Mouse (Mus musculus) megakaryocyte-erythroid progenitor cell, adult 5-6 weeks (primary cell): ENCODE results near the gene Nr1d1. TPM values are rescaled to one million over a fixed set of nuclear protein-coding genes. Genes with fewer than 3 reads are reported as not detected.
A peak's percentile ranks its signal among the peaks of the same experiment; 100 is the strongest.
"Not testable (repeated sequence)": the region's sequence is repeated elsewhere in the genome, so short reads cannot be mapped to it uniquely, and the experiment has no call there.

Experiments
- ATAC-seq: replicated peaks from 2 replicates; pipeline ENCODE4 v1.8.0; 2016; ENCODE audit warnings: mild to moderate bottlenecking, inconsistent platforms; ENCODE audit not compliant: severe bottlenecking, poor library complexity, low FRiP score, low TSS enrichment
- total RNA-seq, 2 experiments: library from RNA; stranded (forward) in 1 of 2; stranded (reverse) in 1 of 2; fragments of 200-1000, 215-1000 nt in 1 of 2; fragments of >200 nt in 1 of 2; fragmentation: Nextera tagmentation in 1 of 2; gene quantifications; 2 replicates each; pipeline ENCODE4 v1.2.3; 2014 to 2017

Gene Nr1d1
- total RNA-seq, 2 experiments from 2014 or later = 1.3 to 8.0 TPM

DNA sequence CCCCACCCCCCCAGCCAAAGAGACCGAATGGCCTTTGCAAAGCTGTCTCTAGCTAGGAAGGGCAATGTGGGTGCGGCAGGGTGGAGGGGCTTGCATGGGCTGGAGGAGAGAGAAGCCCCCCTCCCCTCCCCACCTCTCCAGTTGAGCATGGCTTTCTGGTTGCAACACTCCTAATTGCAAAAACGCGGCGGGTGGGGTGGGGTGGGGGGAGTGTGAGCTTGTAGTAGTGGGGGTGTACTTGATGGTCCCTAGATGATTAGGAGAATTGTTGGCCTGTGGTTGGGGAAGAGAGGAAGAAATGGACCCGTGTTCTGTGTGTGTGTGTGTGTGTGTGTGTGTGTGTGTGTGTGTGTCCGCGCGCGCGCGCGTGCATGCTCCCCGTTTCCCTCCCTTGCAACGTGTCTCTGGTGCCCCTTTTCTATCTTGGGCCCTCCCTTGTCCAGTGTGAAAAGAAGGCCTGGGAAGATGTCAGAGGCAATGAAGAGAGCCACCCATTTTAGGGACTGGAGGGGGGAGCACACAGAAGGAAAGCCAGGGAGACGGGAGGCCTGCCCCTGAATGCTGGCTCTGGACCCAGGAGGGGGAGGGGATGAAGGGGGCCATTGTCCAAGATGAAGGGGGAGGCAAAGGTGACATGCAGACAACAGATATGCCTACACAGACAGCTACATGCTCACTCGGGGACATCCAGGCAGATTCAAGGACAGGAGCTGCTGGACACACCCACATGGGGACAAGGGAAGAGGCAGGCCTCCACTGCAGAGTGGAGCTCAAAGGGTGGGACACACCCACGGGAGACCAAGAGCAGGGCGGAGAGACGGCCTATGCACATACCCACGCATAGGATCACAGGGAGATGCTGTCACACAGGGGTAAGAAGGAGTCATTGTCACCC lies 32.5 kb downstream of the Nr1d1 start:
- ATAC-seq = no peak

DNA sequence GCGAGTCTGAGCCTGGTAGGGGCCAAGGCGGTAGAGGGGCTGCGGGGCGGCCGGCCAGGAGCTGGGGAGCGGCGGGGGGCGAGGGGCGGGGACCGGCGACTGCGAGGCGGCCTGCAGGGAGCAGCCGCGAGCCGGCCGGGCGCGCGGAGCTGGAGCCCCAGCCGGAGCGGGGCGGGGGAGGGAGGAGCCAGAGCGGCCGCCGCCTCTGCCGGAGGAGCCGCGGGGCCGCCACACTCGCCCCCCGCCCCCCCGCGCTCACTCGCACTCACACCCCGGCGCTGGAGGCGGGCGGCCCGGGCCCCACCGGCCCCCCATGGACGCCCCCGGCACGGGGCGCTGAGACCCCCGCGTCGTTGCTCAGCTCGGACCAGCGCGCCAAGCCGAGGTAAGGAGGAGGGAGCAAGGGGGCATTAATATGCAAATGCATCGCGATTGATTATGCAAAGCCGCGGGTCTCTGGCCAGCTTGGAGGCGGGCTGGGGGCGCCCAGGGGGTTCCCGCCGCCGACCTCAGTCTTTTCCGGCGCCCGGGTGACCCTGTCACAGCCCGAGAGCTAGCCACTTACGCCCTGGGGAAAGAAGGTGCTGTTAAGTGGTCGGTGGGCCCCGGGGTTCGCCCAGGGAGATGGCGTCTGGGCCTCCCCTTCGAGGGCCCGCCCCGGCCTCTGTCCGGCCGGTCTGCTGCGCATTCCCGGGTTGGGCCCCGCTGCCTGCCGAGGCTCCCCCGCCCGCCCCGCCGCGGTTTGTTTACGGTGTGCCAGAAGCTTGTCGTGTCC lies 33.3 kb downstream of the Nr1d1 start:
- ATAC-seq = no peak

DNA sequence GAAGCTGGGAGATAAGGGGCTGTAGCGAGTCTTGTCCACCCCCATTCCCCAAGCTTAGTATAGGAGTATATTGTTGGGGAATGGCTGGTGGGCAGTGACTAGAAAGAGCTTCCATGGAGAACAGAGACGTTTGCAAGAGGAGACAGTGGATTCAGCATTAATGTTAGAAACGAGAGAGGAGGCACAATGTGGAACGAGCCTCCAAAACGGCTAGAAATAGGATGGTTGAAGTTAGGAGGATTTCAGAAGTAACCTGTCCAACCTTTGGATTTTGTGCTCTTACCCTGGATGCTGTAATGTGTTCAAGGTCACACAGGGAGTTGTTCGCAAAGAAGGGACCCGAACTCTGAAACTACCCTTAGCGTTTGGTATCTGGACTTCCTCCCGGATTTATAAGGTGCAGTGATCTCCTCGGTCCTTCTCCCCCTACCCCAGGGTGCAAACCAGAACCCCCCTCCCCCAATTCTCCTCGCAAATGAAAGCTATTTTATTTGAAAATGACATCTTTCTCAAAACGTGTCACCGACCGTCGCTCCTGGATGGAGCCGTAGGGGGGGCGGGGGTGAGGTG lies 34.0 kb downstream of the Nr1d1 start:
- ATAC-seq = no peak

DNA sequence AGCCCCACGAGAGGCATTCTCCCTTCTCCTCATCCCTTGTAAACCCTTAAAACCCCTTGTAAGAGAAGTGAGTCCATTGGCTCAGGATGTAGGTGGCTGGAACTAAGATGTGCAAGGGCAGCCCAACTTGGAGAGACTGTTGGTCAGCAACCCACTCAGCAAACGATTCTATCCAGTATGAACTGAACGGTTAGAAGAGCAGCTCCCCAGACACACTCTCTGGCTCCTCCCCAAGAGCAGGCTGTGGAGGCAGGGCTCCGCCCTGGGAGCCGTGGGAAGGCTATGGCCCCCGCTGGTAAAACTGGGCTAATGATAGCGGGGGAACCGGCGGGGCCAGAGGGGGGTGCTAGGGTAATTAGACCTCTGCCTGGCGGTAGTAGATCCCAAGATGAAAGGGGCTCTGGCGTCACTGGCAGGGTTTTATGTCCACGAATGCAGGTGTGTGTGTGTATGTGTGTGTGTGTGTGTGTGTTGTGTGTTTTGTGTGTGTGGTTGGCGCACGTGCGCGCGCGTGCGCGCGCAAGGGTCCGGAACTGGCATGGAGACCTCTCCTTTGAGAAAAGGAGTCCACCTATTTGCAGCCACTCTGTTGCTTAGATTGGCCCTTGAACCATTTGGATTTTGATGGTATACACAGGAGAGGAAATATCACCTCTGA lies 34.6 kb downstream of the Nr1d1 start, which contains the start of gene Thra:
Gene Thra, plus strand, starts transcription at position 246 of the 658 bp plus-strand sequence.
- ATAC-seq = peak; percentile 74

DNA sequence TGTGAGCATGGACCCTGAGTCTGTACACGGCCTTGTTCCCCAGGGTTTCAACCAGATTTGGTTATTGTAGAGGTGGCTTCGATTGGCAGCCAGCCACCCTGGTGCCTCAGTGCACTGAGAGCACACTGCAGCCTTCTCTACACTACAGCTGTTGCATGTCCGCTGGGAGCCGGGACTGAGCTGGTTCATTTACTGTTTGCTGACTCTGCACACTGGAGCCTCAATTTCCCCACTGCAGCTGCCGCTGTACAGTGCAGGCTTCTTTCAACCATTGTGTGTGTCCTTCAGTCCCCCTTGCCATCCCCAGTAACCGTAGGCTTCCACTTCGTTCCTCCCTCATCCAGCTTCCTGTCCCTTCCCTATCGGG lies 35.1 kb downstream of the Nr1d1 start:
- no peak for ATAC-seq

DNA sequence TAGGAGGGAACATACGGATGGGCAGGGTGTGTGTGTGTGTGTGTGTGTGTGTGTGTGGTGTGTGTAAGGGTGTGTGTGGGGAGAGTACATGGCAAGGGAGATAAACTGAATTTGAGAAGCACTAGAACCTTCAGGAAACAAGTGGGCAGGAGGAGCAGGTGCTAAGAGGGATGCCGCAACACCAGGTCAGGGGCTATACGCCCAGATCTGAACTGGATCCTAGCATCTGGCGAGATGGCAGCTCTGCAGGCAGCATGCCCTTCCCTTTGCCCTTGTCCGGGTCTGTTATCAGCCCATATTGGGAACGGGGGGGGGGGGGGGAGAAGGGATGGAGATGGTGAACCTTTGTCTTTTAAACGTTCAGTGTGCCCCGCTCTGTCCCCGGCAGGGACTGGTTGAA lies 36.2 kb downstream of the Nr1d1 start:
- no peak for ATAC-seq

DNA sequence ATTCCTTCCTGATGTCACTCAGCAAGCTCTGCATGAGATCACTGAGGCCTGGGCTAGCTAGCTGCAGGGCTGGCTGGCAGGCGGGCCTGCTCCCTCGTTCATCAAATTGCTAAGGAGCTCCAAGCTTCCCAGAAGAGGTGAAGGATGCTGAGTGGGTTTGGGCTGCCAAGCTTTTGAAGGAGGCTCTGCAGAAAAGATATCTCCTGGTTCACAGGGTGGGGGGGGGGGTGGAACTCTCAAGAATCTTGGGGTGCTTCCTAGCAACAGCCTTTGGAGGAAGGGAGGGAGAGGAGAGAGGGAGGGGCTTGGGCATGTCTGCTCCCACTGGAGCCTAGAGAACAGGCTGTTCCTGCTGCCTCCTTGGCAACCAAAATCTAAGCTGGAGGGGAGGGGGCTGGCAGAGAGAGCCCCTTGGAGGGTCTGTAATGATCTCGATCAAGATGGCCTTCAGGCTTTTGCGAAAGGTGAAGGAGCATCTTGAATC lies 36.7 kb downstream of the Nr1d1 start:
- ATAC-seq = no peak

DNA sequence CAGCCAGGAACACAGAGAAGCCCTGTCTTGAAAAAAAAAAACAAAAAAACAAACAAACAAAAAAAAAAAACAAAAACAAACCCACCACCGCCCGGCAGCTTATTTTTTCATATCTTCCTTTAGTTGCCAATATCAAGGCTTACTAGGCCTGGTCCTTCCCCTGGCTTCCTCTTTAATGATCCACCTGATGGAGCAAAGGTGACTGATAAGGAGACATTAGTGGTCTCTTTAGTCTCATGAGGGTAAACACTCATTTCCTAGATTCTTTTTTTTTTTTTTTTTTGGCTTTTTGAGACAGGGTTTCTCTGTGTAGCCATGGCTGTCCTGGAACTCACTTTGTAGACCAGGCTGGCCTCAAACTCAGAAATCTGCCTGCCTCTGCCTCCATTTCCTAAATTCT lies 37.9 kb downstream of the Nr1d1 start:
- not testable (repeated sequence) for ATAC-seq

DNA sequence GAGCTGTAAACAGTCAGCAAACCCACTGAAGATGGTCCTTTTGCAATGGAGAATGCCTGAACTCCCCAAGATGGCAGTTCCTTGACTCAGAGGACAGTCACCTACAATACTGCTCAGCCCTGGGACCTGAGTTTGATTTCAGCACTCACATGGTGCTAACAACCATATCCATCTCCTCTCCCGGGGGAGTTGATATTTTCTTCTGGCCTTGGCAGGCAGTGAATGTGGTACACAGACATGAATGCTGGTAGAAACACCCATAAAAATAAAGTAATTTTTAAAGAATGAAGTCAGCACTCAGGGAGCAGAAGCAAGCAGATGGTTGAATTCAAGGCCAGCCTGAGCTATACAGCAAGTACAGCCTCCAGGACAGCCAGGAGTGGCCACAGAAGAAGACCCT lies 39.0 kb downstream of the Nr1d1 start:
- ATAC-seq = no peak

DNA sequence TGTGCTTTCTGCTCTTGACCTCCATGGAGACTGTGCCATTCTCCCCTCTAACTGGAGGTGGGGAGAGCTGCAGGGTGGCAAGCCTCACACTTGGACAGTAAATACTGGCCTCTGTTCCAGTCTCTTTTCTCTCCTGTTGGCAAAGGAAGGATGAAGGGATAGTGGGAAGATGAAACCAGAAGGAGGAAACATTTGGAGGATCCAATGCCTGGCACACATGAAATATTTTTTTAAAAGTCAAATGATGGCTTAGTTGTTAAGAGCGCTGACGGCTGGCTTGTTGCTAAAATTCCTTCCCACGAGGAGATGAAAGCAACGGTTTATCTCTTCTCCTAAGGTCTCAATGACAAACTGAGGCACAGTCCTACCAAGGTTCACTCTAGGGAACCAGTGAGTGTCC lies 40.0 kb downstream of the Nr1d1 start:
- ATAC-seq = no peak

DNA sequence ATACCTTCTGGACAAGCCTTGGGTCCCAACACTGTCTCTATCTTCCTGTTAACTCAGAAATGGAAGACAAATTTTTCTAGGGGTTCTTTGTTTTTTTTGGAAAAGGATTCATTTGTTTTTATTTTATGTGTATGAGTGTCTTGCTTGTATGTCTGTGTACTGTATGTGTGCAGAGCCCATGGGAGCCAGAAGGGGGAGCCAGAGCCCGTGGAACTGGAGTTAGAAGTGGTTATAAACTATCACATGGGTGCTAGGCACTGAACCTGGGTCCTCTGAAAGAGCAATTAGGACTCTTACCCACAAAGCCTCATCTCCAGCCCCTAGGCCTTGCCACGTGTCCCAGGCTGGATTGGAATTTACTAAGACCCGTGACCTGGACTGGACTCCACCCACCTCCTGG lies 41.1 kb downstream of the Nr1d1 start:
- no peak for ATAC-seq

DNA sequence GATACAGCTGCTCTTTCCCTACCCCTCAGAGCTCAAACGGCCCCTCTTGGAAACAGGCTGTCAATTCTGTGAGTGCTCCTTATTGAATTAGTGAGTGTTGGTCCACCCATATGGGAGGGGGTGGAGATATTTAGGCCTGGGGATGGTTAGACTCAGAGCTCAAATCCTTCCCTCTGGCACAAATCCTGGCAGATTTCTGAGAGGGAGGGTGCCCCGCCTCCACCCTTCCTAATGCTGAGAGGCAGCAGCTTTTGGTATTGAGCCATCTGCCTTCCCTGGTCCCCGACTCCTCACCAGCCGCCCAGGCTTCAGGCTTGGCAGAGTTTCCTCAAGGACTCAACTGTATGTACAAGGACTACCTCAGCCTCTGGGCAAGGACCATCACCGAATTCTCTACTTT lies 44.0 kb downstream of the Nr1d1 start:
- ATAC-seq = no peak

DNA sequence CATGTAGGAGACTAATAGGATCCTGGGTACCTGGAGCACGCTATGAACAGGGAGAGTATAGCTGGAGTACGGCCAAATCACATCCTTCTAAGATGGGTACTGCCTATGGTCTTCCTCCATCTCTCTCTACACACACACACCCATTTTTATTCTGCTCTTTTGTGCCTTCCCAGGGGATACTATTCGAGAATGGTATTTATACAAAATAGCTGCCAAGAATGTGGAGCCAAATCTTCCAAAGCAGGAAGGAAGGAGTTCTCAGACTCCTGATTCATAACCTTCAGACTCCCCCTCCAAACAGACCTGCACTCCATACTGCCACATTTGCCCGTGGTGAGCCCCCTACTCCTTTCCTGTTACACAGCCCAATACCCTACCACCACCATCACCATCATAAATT lies 44.4 kb downstream of the Nr1d1 start:
- no peak for ATAC-seq

DNA sequence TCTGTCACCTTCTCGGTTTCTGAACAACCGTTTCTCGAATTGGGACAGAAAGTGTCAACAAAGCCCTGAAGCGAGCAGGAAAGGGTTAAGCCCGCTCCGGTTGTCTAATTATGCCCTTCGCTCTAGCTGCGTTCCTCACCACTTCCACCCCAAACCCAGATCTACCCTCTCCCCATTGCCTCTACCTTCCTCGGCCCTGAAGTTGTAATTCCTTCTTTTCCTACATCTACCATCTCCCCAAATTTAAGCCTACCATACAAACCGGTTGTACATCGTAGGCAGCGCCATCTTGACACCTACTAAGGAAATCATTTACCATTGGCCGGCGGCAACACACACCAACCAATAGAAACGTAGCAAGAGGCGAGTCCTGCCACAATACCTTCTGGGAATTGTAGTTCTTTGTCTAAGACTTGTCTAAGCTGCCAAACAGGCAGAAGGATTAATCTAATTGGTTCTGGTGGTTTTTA lies 46.0 kb downstream of the Nr1d1 start, which contains the start of gene Med24:
Gene Med24, minus strand, starts transcription at position 317 of the 470 bp plus-strand sequence.
- peak; percentile 100 for ATAC-seq

DNA sequence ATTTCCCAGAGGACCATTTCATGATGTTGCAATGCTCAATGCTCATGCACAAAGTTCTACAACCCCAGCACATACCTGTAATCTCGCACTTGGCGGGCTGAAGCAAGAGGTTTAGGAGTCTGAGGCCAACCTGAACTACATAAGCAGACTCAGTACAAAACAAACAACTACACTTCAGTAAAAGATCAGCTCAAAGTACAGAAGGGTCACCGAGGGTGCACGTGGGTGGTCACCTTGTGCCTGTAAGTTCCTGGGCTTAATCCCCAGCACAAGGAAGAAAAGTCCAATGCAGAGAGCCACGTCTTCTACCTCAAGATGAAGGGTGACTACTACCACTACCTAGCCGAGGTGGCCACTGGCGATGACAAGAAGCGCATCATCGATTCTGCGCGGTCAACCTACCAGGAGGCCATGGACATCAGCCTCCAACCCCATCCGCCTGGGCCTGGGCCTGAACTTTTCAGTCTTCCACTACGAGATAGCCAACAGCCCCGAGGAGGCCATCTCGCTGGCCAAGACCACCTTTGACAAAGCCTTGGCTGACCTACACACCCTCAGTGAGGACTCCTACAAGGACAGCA lies 49.1 kb downstream of the Nr1d1 start:
- ATAC-seq = no peak

DNA sequence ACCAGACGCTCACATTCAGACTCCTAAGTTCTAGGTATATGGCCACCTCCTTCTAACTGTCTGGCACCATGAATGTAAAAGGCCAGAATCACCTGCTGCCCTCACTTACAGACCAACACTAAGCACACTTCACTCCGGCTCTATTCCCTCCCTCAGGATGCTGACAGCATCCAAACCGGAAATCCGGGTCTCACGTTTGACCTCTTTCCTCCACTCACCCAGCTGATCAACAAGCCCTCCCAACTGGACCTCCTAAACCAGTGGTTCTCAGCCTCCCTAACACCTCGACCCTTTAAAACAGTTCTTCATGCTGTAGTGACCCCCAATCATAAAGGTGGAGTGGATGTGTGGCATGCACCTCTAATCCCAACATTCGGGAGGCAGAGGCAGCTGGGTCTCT lies 52.0 kb downstream of the Nr1d1 start:
- no peak for ATAC-seq

DNA sequence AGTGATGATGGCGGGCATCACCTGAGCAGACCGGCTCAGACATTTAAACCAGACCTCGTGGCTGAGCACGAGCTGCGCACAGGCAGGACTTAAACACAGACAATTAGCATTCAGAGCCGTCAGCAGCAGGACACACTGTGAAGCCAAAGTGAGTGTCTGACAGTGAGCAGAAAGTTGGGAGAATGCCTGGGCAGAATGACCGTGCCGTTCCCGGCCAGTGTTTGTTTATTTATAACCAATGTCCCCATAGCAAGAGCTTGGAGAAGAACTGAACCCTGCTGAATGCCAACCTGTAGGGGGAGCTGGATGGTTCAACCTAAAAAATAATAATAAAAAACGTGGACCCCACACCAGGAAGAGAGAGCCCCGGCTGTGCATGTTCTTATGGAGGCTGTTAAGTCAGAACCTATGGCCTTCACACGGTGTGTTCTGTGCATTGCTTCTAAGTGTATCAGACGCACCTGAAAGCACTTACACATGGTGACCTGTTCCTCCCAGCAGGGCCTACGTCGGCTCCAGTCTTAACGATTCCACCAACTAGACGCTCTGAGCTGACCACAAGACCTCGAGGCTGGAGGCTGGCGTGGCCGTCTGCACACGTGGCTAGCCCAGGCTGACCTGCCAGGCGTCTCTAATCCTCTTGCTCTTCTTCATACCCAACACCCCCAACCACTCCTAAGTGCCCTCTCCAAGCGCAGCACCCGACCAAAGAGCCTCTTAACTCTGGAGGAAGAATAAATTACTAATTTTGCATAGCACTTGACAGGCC lies 53.5 kb downstream of the Nr1d1 start:
- no peak for ATAC-seq

DNA sequence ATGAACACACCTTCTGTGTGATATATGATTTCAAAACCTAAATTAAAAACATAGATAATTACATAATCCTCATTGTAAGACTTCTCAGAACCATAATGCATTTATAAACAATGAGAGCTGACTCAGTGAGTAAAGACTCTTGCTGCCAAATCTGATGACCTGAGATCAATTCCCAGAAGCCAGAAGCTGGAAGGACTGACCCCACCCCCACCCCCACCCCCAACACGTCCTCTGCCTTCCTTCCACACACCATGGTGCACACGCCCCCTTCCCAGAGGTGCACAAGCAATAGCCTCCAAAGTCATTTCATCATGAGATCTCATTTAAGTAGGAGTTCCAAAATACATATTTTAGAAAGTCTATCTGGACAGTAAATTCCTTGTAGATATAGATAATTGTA lies 54.4 kb downstream of the Nr1d1 start:
- no peak for ATAC-seq
